17 mouse cellular contexts compared by ENCODE assay signal in genomic region chr1:74439166-74439876, GRCm38 (mm10). TPM values are rescaled to one million over a fixed set of nuclear protein-coding genes. Genes with fewer than 3 reads are reported as not detected.
A peak's percentile ranks its signal among the peaks of the same experiment; 100 is the strongest.
DNase-seq lines count a peak whose midpoint lies in the region; TF ChIP-seq lines count a peak whose summit lies in the region.
"Had no signal": no experiment of that assay in that cellular context is flagged by ENCODE, and none has a peak within 500 bp of the region (broad histone marks: within the 10 kb centered on the region; RNA-seq: fewer than 3 reads in every experiment).

No protein-coding gene starts in this region.

- TF ChIP-seq CTCF in layer of hippocampus, adult 2 months (conservative IDR thresholded peaks at IDR 0.05) = no peak

- H3K4me3 ChIP-seq in layer of hippocampus, adult 2 months = no peak overlapping the region
- H3K4me3 ChIP-seq: embryonic facial prominence, embryonic 10.5 days; forebrain, embryonic 13.5 days; heart, adult 2 months; heart, embryonic 15.5 days; hindbrain, embryonic 13.5 days had no signal

- no peak for DNase-seq in layer of hippocampus, adult 2 months (ENCODE audit: low spot score in 2 of 2)
- DNase-seq in layer of hippocampus, postnatal 25 days (ENCODE audit: extremely low spot score in 1 of 2, low spot score in 1 of 2) = no peak
- DNase-seq in right cerebral cortex, adult 18-20 months = peak; percentile 63
- DNase-seq in right cerebral cortex, postnatal 4 days = no peak
- peak; percentile 56 for DNase-seq in brain, adult 2 months (ENCODE audit: low read depth, low spot score)
- no peak for DNase-seq in thymus, postnatal 0 days (ENCODE audit: low spot score)
- DNase-seq: adrenal gland, postnatal 10 days; cerebellum, adult 2 months; cerebellum, postnatal 10 days; forebrain, postnatal 0 days; gastrocnemius, postnatal 14 days; heart, adult 2 months; heart, postnatal 14 days had no signal

- peak overlapping the region; percentile 83; the same call in 1 of the 2 replicates for H3K27ac ChIP-seq in layer of hippocampus, adult 2 months
- H3K27ac ChIP-seq: embryonic facial prominence, embryonic 10.5 days; forebrain, embryonic 13.5 days; heart, adult 2 months; heart, embryonic 15.5 days had no signal

RNA-seq across cellular contexts. Expression of gene Vil1, which starts 30.1 kb away (rescaled TPM):
- total RNA-seq in layer of hippocampus, adult 2 months (2021) = under 1 TPM; 0.49 to 0.72 TPM
- total RNA-seq in layer of hippocampus, postnatal 25 days (2021) = 1 to 10 TPM in 1 of 2 experiments, under 1 TPM in 1; 0.52 to 1.1 TPM
- polyA plus RNA-seq in thymus, postnatal 0 days (2015; fragmentation: Nextera tagmentation; extraction: Ambion mirVana) = 0.29 and 0.30 TPM in 2 replicates

RNA-seq across cellular contexts. Expression of gene Ctdsp1, which starts 48.0 kb away (rescaled TPM):
- 10 to 100 TPM; 26.4 to 28.8 TPM for total RNA-seq in layer of hippocampus, adult 2 months (2021)
- total RNA-seq in layer of hippocampus, postnatal 25 days (2021) = 10 to 100 TPM; 32.2 to 34.1 TPM
- 55.5 and 56.1 TPM in 2 replicates for polyA plus RNA-seq in thymus, postnatal 0 days (2015; fragmentation: Nextera tagmentation; extraction: Ambion mirVana)

Comparison
In these comparisons a context has a peak if more than half of its experiments do, and no peak if none do; other contexts are left out.
1. DNase-seq: peak in right cerebral cortex, adult 18-20 months (single experiment) and brain, adult 2 months (single experiment); none in layer of hippocampus, adult 2 months (0 of 2), layer of hippocampus, postnatal 25 days (0 of 2), right cerebral cortex, postnatal 4 days (single experiment) and thymus, postnatal 0 days (single experiment).